Mouse (Mus musculus): Measurements from ENCODE around the gene Ampd3. TPM values are rescaled to one million over a fixed set of nuclear protein-coding genes. Genes with fewer than 3 reads are reported as not detected.

Ampd3 gene
- polyA plus RNA-seq, 1 experiment from 2014 or later, result 8.0 TPM

DNA sequence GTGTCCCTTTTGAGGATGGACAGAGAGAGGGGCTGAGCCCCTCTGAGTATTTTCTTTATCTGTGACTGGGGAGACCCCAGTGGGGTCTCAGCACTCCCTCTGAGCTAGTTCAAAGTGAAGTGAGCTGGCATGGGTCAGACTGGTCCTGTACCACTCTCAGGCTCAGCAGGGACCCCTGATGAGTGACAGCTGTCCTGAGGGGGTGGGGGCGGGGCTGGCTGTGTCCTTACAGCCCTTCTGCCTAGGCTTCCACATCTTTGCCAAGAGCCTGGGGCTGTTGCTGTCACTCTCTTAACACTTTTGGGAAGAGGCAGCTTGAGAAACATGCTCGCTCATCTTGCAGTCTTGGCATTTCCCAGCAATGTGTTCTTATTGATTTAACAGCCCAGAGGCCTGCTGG is 27.8 kb upstream of the Ampd3 start:
- H3K27ac ChIP-seq, result no peak overlapping the region
- H3K4me1 ChIP-seq (replicated peaks), result 0 out of 2 replicates have a peak, but pooled peaks cover 3% of the 10 kb centered on the region
- H3K4me3 ChIP-seq, result no peak overlapping the region
- ATAC-seq (replicated peaks; ENCODE audit: insufficient number of reproducible peaks, insufficient read depth, low FRiP score, low read depth), result no peak
- 48% methylated on average over 2 of the region's 2 CpGs for WGBS
- H3K27me3 ChIP-seq, result no peaks in the 10 kb centered on the region
- H3K4me2 ChIP-seq, result no peak overlapping the region
- no peak overlapping the region for H3K9ac ChIP-seq
- H3K36me3 ChIP-seq, result no peaks in the 10 kb centered on the region
- H3K9me3 ChIP-seq (replicated peaks), result no peaks in the 10 kb centered on the region

DNA sequence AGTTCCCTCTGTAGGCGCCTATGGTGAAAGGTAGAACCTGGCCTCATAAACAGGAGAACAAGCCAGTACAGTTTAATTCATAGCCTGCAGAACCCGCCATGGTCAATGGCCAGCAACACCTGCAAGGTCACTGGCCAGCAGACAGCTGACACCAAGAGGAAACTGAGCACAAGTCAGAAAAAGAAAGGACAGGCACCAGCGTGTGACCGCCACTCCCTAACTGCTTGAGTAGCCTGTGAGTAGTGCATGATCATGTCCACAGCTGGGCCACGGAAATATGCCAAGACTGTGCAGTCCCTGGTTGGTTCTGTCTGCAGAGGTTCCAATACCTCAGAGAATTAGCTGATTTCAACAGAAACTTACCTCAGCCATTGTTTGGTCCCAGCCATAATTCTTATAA is 26.0 kb upstream of the Ampd3 start:
- Histone ChIP-seq H3K27me3 (no peaks in the 10 kb centered on the region), H3K27ac (no peak overlapping the region), H3K9me3 (replicated peaks) (no peaks in the 10 kb centered on the region), H3K9ac (no peak overlapping the region), H3K4me3 (no peak overlapping the region), H3K4me2 (no peak overlapping the region), H3K4me1 (replicated peaks) (0 out of 2 replicates have a peak, but pooled peaks cover 3% of the 10 kb centered on the region), H3K36me3 (no peaks in the 10 kb centered on the region)
- ATAC-seq (replicated peaks; ENCODE audit: insufficient number of reproducible peaks, insufficient read depth, low FRiP score, low read depth), result no peak
- 81% methylated on average over 5 of the region's 5 CpGs for WGBS

DNA sequence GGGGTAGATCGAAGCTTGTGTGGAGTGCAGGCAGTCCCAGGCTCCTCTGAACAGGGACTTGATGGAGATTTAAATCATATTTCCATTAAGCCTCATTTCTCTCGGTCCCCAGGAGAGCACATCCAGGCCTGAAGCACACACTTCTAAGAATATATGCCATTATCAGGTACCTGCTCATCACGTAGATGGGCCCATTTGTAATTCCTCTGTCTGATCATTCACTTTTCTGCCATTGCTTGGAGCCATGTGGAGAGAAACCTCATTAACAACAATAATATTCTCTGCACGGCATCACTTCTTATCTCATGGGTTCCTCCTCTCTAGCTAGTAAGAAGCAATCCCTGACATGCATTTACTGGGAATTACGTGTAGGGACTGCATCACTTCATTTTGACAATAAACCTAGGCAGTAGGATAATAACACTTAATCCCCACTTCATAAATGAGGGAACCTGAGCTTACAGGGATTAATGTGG is 21.9 kb upstream of the Ampd3 start:
- Histone ChIP-seq H3K27ac (no peak overlapping the region), H3K4me1 (replicated peaks) (no peaks in the 10 kb centered on the region), H3K9me3 (replicated peaks) (no peaks in the 10 kb centered on the region; the same call in 1 of the 2 replicates), H3K9ac (no peak overlapping the region), H3K4me3 (no peak overlapping the region), H3K36me3 (no peaks in the 10 kb centered on the region), H3K27me3 (no peaks in the 10 kb centered on the region), H3K4me2 (no peak overlapping the region)
- ATAC-seq (replicated peaks; ENCODE audit: insufficient number of reproducible peaks, insufficient read depth, low FRiP score, low read depth), result no peak
- 73% methylated on average over 5 of the region's 5 CpGs for WGBS

DNA sequence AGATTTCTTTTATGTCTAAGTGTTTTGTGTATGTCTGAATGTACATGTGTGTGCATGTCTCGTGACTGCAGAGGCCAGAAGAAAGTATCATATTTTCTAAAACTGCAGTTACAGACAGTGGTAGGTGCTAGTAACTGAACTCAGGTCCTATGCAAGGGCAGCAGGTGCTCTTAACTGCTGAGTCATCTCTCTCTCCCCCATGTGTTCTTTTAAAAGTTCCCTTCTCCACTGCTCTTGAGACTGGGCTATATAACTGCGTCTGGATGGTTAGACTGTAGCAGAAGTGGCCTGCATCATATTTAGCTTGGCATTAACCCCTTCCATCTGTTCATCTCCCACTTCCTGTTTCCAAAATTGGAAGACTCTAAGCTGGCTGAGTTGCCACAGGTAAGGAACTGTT is 21.2 kb upstream of the Ampd3 start:
- 49% methylated on average over 2 of the region's 2 CpGs for WGBS
- ATAC-seq (replicated peaks; ENCODE audit: insufficient number of reproducible peaks, insufficient read depth, low FRiP score, low read depth), result no peak
- H3K27me3 ChIP-seq, result no peaks in the 10 kb centered on the region
- no peaks in the 10 kb centered on the region for H3K36me3 ChIP-seq
- no peak overlapping the region for H3K4me3 ChIP-seq
- no peaks in the 10 kb centered on the region; the same call in 1 of the 2 replicates for H3K9me3 ChIP-seq (replicated peaks)
- no peak overlapping the region for H3K27ac ChIP-seq
- no peaks in the 10 kb centered on the region for H3K4me1 ChIP-seq (replicated peaks)
- H3K9ac ChIP-seq, result no peak overlapping the region
- no peak overlapping the region for H3K4me2 ChIP-seq

DNA sequence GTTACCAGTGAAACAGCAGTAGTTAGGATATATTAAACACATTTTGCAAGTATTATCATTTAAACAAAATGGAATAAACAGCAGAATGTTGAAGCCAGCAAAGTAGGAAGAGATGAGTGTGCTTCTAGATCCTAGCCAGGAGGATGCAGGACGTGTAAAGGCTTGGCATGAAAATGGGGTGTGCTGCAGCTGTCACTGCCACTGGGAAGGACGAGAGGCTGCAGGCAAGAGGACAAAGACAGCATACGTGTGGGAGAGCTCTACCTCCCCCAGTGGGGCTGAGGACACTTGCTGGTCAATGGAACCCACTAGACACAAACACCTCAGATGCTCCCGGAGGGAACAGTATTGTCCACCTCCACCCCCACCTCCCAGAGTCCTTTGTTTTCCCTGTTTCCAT is 17.2 kb upstream of the Ampd3 start:
- Histone ChIP-seq H3K9me3 (replicated peaks) (no peaks in the 10 kb centered on the region; the same call in 1 of the 2 replicates), H3K36me3 (no peaks in the 10 kb centered on the region), H3K4me3 (no peak overlapping the region), H3K27ac (no peak overlapping the region), H3K9ac (no peak overlapping the region), H3K4me2 (no peak overlapping the region), H3K27me3 (no peaks in the 10 kb centered on the region), H3K4me1 (replicated peaks) (no peaks in the 10 kb centered on the region)
- WGBS, result 52% methylated on average over 4 of the region's 4 CpGs
- no peak for ATAC-seq (replicated peaks; ENCODE audit: insufficient number of reproducible peaks, insufficient read depth, low FRiP score, low read depth)

DNA sequence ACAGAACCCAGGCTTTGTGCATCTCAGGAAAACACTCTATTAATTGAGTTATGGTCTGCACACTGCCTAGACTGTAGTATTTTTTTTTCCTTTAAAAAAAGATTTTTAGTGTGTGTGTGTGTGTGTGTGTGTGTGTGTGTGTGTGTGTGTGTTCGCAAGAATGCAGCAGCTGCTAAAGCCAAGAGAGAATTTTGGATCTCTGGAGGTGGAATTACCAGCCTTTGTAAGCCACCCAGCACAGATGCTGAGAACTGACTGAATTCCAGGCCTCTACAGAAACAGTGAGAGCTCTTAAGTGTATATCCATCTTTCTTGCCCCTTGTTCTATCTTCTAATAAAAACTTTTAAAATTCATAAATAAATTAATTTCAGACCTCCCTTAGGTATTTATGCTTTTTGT is 16.4 kb upstream of the Ampd3 start:
- H3K4me2 ChIP-seq, result no peak overlapping the region
- H3K36me3 ChIP-seq, result no peaks in the 10 kb centered on the region
- H3K4me1 ChIP-seq (replicated peaks), result no peaks in the 10 kb centered on the region
- no peak for ATAC-seq (replicated peaks; ENCODE audit: insufficient number of reproducible peaks, insufficient read depth, low FRiP score, low read depth)
- H3K27me3 ChIP-seq, result no peaks in the 10 kb centered on the region
- no peak overlapping the region for H3K9ac ChIP-seq
- H3K27ac ChIP-seq, result no peak overlapping the region
- H3K9me3 ChIP-seq (replicated peaks), result no peaks in the 10 kb centered on the region; the same call in 1 of the 2 replicates
- no peak overlapping the region for H3K4me3 ChIP-seq
- WGBS, result 80% methylated on average over 1 of the region's 1 CpGs

DNA sequence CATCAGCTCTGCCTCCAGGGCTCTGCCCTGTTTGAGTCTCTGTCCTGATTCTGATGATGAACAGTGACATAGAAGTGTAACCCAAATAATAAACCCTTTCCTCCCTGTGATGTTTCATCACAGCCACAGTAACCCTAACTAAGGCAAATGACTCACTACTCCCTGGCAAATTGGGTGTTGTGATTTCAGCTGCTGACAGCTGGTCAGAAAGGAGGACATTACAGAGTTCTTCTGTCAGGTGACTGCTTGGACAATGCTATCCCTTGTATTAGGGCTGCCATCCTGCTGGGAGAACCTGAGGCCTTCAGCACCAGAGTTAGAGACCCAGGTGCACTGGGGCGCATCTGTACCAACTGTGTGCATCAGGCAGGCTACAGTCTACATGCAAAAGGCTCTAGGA is 14.7 kb upstream of the Ampd3 start:
- Histone ChIP-seq H3K27ac (no peak overlapping the region), H3K4me3 (no peak overlapping the region), H3K36me3 (no peaks in the 10 kb centered on the region), H3K4me1 (replicated peaks) (0 out of 2 replicates have a peak, but pooled peaks cover 2% of the 10 kb centered on the region), H3K4me2 (no peak overlapping the region), H3K9ac (no peak overlapping the region), H3K9me3 (replicated peaks) (no peaks in the 10 kb centered on the region; the same call in 1 of the 2 replicates), H3K27me3 (no peaks in the 10 kb centered on the region)
- ATAC-seq (replicated peaks; ENCODE audit: insufficient number of reproducible peaks, insufficient read depth, low FRiP score, low read depth), result no peak
- WGBS, result 78% methylated on average over 1 of the region's 1 CpGs

DNA sequence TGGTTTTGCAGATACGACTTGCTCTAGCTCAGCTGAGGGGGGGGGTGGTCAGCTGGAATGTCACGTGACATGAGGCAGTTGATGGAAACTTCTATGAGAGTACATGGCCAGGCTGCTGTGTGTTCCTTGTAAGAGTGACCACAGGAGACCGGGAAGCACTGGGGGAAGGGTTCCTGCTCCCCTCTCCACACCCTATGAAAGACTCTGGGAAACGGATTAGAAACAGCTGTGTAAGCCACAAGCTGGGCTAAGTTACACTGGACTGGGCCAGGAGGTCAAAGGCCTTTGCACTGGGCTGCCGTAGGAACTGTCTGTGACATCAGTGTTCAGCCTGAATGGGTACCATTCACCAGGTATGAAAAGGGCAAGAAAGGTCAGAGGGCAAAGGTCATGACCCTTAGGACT is 14.1 kb upstream of the Ampd3 start:
- Histone ChIP-seq H3K4me3 (no peak overlapping the region), H3K9ac (no peak overlapping the region), H3K4me2 (no peak overlapping the region), H3K9me3 (replicated peaks) (no peaks in the 10 kb centered on the region; the same call in 1 of the 2 replicates), H3K36me3 (no peaks in the 10 kb centered on the region), H3K27me3 (no peaks in the 10 kb centered on the region), H3K4me1 (replicated peaks) (0 out of 2 replicates have a peak, but pooled peaks cover 2% of the 10 kb centered on the region), H3K27ac (no peak overlapping the region)
- no peak for ATAC-seq (replicated peaks; ENCODE audit: insufficient number of reproducible peaks, insufficient read depth, low FRiP score, low read depth)
- 43% methylated on average over 5 of the region's 5 CpGs for WGBS

DNA sequence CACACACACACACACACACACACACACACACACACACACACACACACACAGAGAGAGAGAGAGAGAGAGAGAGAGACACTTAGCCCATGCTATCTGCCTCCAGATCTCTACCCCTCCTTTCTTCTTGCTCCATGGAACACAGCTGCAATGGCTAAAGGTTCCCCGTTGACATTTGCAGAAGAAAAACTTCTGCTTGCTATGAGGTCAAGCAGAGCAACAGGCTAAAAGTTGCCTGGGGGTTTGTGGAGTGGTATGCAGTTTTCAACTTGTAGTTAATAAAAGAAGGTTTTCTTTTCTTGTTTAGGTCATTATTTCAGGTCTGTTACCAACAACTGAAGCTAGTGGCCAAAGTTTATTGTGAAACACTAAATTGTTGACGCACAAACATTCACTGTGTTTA is 11.6 kb upstream of the Ampd3 start:
- Histone ChIP-seq H3K4me3 (no peak overlapping the region), H3K36me3 (no peaks in the 10 kb centered on the region), H3K27me3 (no peaks in the 10 kb centered on the region), H3K9me3 (replicated peaks) (no peaks in the 10 kb centered on the region), H3K4me2 (no peak overlapping the region), H3K4me1 (replicated peaks) (0 out of 2 replicates have a peak, but pooled peaks cover 2% of the 10 kb centered on the region), H3K27ac (no peak overlapping the region), H3K9ac (no peak overlapping the region)
- WGBS, result 56% methylated on average over 2 of the region's 2 CpGs
- no peak for ATAC-seq (replicated peaks; ENCODE audit: insufficient number of reproducible peaks, insufficient read depth, low FRiP score, low read depth)

DNA sequence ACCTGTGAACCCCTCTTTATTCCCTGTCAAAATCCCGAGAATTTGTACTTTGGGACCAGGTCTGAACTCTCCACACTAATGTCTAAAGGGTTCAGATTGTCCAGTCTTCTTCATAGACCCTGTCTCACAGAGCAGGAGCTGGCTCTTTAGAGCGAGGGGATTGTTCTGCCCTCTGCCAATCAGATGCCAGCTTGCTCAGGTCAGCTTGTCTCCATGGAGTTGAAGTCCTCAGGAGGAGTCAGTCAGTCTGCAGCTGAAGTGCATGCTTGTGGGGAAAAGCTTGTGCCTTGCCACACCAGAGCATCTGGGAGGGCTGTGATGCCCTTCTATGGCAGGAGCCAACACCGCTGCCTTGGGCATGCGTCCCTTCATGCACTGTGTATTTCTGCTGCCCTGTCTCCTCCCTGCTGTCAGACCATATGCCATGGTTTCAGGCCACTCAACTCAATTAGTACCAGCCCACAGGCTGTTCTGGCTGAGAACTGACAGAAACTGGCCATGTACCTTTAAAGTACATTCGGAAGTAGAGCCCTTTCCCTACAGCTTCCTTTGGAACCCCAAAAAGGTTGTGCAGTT is 5.3 kb upstream of the Ampd3 start:
- Histone ChIP-seq H3K4me1 (replicated peaks) (peaks cover 2% of the 10 kb centered on the region), H3K9ac (no peak overlapping the region), H3K36me3 (no peaks in the 10 kb centered on the region), H3K27ac (no peak overlapping the region), H3K27me3 (no peaks in the 10 kb centered on the region), H3K9me3 (replicated peaks) (no peaks in the 10 kb centered on the region), H3K4me2 (no peak overlapping the region), H3K4me3 (no peak overlapping the region)
- WGBS, result 73% methylated on average over 5 of the region's 5 CpGs
- no peak for ATAC-seq (replicated peaks; ENCODE audit: insufficient number of reproducible peaks, insufficient read depth, low FRiP score, low read depth)

DNA sequence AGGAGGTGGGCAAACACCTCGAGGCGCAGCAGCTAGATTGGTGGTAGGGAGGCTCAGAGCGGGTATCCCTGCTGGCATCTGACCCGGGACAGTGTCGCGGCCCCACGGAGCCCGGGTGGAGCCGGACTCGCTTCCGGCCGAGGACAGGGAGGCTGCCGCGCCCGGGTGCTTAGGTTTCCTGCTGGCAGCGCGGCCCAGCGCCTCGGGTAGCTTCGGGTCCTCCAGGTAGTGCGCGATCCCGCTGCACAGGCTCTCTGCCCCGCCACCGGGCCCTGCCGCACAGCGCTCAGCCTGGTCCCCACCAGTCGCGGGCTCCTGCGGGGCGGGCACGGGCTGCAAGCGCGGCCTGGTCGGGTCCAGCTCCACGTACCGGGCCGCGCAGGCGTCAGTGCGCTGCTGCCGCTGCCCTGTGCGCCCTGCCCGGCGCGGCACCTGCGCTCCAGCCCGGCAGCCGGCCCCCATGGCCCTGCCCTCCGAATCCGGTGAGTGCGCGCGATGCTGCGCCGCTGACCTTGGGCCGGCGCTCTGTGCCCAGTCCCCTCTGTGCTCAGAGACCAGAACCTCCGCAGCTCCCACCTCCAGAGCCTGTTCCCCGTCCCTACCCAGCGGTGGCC is 552 bp downstream of the Ampd3 start:
- peak; percentile 52 for ATAC-seq (replicated peaks; ENCODE audit: insufficient number of reproducible peaks, insufficient read depth, low FRiP score, low read depth)
- Histone ChIP-seq H3K4me1 (replicated peaks) (peaks cover 33% of the 10 kb centered on the region), H3K4me2 (peak overlapping the region; percentile 86), H3K36me3 (no peaks in the 10 kb centered on the region), H3K27me3 (no peaks in the 10 kb centered on the region), H3K4me3 (peak overlapping the region; percentile 54), H3K27ac (peak overlapping the region; percentile 26), H3K9me3 (replicated peaks) (no peaks in the 10 kb centered on the region), H3K9ac (peak overlapping the region; percentile 68)
- under 1% methylated on average over 61 of the region's 61 CpGs for WGBS

DNA sequence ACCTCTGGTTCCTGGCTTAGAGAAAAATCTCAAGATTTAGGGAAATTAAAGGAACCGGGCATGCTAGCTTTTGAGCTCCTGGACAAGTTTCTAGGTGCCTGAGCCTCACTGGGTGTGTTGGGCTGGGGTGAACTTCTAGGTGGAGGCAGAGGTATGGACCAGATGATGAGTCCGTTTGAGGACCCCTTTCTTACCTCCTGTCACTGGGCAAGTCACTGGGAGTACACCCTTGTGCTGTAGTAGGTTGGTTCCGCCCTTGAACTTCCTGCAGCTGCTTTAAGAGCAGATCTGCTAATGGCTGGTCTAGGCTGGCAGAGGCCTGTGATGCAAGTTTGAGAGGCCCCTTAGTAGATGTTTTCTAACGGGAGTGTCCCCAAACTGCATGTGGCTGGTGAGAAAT is 1.1 kb downstream of the Ampd3 start:
- whole genome bisulfite sequencing, result 41% methylated on average over 4 of the region's 4 CpGs

More for the DNA sequence above, 1.1 kb downstream of the Ampd3 start:
- H3K4me1 ChIP-seq (replicated peaks), result peaks cover 39% of the 10 kb centered on the region
- no peaks in the 10 kb centered on the region for H3K9me3 ChIP-seq (replicated peaks)
- H3K27ac ChIP-seq, result peak overlapping the region; percentile 26; the same call in 1 of the 2 replicates
- peak overlapping the region; percentile 68 for H3K9ac ChIP-seq
- no peaks in the 10 kb centered on the region for H3K27me3 ChIP-seq
- 0 out of 2 replicates have a peak, but pooled peaks have one; percentile 12 for ATAC-seq (replicated peaks; ENCODE audit: insufficient number of reproducible peaks, insufficient read depth, low FRiP score, low read depth)
- peak overlapping the region; percentile 54 for H3K4me3 ChIP-seq
- peak overlapping the region; percentile 86 for H3K4me2 ChIP-seq
- H3K36me3 ChIP-seq, result no peaks in the 10 kb centered on the region

Data from heart, embryonic 15.5 days (tissue).